Mouse (Mus musculus): ENCODE data around the gene Tmtc3.

DNA sequence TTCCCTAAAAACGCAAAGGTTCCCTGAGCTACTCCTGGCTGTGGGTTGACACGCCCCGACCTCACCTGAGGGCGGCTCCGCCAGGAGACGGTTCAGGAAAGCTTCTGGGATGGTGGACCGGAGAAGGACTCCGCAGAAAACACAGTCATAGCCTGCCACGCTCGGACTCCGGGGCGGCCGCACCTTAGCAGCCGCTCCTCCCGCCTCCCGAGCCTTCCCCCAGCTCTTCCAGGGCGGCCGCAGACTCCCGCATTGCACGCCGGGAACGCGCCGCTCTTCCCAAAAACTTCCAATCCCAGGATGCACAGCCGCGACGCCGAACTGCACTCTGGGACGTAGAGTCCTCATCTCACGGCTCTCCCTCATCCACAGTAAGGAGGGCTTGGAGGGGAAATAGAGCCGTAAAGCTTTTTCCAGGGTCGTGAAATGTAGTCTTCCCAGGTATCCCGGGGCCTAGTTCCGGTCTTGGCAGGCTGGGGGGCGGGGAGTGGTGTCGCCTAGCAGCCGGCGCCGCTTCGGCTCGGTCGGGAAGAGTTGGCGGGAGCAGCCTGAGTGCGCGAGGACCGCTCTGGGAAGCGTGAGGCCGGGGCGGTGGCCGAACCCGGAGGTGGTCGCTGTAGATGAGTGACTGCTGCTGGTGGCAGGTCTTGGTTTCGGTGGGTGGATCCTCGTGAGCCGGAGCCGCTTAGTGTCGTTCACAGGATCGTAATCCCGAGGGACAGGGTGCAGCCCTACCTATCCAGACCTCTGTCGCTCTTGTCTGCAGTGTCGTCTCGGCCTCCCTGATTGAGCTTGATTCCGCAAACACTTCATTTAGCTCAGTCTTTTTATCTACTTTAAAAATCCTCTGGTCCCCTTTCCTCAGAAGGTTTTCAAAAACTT is at the start of gene Tmtc3, which contains the start of gene Cep290:
- TF ChIP-seq CTCF (IDR thresholded peaks at IDR 0.05; ENCODE audit: borderline replicate concordance, insufficient read depth, low read depth, low read length), result no peak
- peak; percentile 55 for TF ChIP-seq POLR2A (IDR thresholded peaks at IDR 0.05; ENCODE audit: borderline replicate concordance, insufficient read depth, low read length)

All from cerebellum, adult 2 months (tissue).